Mouse (Mus musculus) myocyte (in vitro differentiated cells): ENCODE data around the gene Gm26938.

Experiments used
- POLR2A ChIP-seq: IDR thresholded peaks from one replicate; pipeline ENCODE4 v1.6.1; 2011; ENCODE audit warnings: low read depth, mild to moderate bottlenecking, control low read depth, moderate library complexity; ENCODE audit not compliant: insufficient read length
- REST ChIP-seq: IDR thresholded peaks from one replicate; pipeline ENCODE4 v1.6.1; 2011; ENCODE audit warnings: mild to moderate bottlenecking, control low read depth, moderate library complexity; ENCODE audit not compliant: insufficient read depth, insufficient read length
- SRF ChIP-seq: IDR thresholded peaks from one replicate; pipeline ENCODE4 v1.6.1; 2011; ENCODE audit warnings: low read depth; ENCODE audit not compliant: control insufficient read depth, insufficient read length
- TCF12 ChIP-seq: IDR thresholded peaks from one replicate; pipeline ENCODE4 v1.6.1; 2011; ENCODE audit warnings: mild to moderate bottlenecking, control low read depth; ENCODE audit not compliant: poor library complexity, insufficient read depth, severe bottlenecking

DNA sequence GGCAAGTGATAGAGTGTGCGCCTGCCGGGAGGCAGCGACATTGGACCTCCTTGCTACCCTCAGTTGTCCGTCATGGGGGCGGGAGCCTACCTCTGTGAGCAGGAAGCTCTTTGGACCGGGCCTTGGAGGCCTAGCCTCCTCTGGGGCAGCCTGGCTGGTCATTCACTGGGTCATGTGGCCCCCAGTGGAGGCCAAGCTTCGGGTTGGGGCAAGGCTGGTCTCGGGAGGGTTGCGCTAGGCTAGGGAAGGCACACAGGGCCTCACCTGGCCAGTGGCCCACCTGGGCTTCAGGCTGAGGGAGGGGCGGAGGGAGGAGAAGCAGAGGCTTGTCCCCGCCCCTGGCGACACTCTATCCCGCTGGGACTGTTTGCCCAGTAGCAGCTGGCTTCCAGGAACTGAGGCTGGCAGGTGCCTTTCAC, 12.2 kb downstream of the Gm26938 start:
- TF ChIP-seq TCF12 (no peak), SRF (no peak), POLR2A (no peak), REST (no peak)
